Mouse (Mus musculus) brain, embryonic 14.5 days (tissue): Measurements from ENCODE around the gene Fkbp3. TPM values are rescaled to one million over a fixed set of nuclear protein-coding genes. Genes with fewer than 3 reads are reported as not detected.

Experiments used
- DNase-seq: peaks from one replicate; pipeline ENCODE4 v3.0.0-alpha.2; 2011; ENCODE audit warnings: low read depth
- CTCF ChIP-seq: fragments of 200-500 bp; IDR thresholded peaks from 2 replicates; pipeline ENCODE4 v1.5.1; 2012; ENCODE audit warnings: inconsistent platforms, mild to moderate bottlenecking, moderate library complexity, borderline replicate concordance; ENCODE audit not compliant: insufficient read depth, insufficient read length; ENCODE audit errors: extremely low read depth
- POLR2A ChIP-seq: fragments of 200-500 bp; IDR thresholded peaks from 2 replicates; pipeline ENCODE4 v1.6.1; 2012; ENCODE audit warnings: mild to moderate bottlenecking, inconsistent platforms, borderline replicate concordance; ENCODE audit not compliant: poor library complexity, insufficient read depth, insufficient read length, severe bottlenecking; ENCODE audit errors: extremely low read depth
- polyA plus RNA-seq: library from polyadenylated mRNA; depleted of rRNA; stranded (reverse); fragments of >200 nt; gene quantifications from 2 replicates; pipeline ENCODE4 v1.2.3, GENCODE M21; 2012; rRNA removed

The Fkbp3 gene
- polyA plus RNA-seq, 1 experiment: 257 TPM

- TF ChIP-seq POLR2A (no peak), CTCF (no peak)
- DNase-seq: no peak
These were observed 5.4 kb downstream of the Fkbp3 start for GRCm38 (mm10) chr12:65068409-65068808.

GRCm38 (mm10) chr12:65066234-65066633 lies 7.6 kb downstream of the Fkbp3 start:
- DNase-seq: peak; percentile 13
- TF ChIP-seq CTCF: no peak
- no peak for TF ChIP-seq POLR2A

- no peak for DNase-seq
- no peak for TF ChIP-seq POLR2A
- TF ChIP-seq CTCF: no peak
These were observed 8.6 kb downstream of the Fkbp3 start for GRCm38 (mm10) chr12:65065241-65065640.

GRCm38 (mm10) chr12:65061082-65061481 lies 12.7 kb downstream of the Fkbp3 start:
- DNase-seq: no peak
- TF ChIP-seq CTCF (no peak), POLR2A (no peak)

DNA sequence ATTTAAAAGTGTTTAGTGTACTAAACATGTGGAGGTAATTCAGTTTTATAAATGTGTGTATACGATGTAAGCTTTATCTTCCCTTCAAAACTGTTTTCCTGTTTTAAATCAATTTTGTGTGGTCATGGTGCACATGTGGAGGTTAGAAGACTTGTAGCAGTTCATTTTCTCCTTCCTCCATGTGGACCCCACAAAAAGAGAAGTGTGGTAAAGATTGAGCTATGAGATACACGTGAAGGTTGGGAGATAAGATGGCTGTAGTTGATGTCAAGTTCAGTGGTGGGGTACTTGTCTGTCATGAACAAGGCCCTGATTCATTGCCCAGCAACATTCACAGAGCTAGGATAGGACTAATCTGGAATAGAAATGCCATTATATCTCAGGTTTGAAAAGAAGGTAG lies 15.6 kb downstream of the Fkbp3 start:
- TF ChIP-seq POLR2A (no peak), CTCF (no peak)
- DNase-seq: no peak

GRCm38 (mm10) chr12:65048799-65049198 lies 25.0 kb downstream of the Fkbp3 start:
- TF ChIP-seq POLR2A (no peak), CTCF (no peak)
- DNase-seq: no peak

- peak; percentile 1 for DNase-seq
- TF ChIP-seq CTCF (no peak), POLR2A (no peak)
These were observed 36.3 kb downstream of the Fkbp3 start for GRCm38 (mm10) chr12:65037546-65037937.

DNA sequence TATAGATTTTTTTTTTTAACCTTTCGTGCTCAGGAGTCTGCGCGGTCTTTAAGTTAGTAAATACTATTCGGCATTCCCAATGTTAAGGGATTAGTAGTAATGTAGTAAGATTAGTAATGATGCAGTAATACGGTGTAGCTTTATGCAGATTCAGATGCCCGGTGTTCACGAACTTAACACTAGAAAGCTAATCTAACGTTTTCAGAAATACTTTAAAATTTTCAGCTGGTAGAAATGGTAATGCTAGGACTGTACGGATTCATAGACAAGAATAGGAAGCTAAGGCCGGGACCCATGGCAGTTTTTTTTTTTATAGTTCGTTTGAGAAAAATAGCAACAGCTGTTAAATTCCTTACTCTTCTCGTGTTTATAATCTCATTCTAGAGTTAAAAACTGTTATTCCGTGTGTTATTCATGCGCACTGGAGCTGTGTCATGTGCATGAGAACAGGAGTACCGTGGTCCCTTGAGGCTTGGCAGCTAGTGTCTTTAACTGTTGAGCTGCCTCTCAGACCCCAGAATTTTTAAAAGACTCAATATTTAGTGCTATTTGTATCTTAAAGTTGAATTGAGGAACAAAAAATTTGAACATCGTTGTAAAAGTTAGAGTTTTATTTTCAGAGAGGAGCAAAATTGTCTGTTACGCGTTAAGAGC lies 36.8 kb downstream of the Fkbp3 start:
- peak; percentile 36 for DNase-seq
- no peak for TF ChIP-seq POLR2A
- no peak for TF ChIP-seq CTCF

- DNase-seq: peak; percentile 96
- TF ChIP-seq POLR2A (peak; percentile 93), CTCF (no peak)
These were observed 37.5 kb downstream of the Fkbp3 start, which contains the start of gene Prpf39 for GRCm38 (mm10) chr12:65036190-65036870. TSS of gene Prpf39 (plus strand) at chr12:65036333.

- DNase-seq: no peak
- TF ChIP-seq CTCF (no peak), POLR2A (no peak)
These were observed 38.0 kb downstream of the Fkbp3 start for GRCm38 (mm10) chr12:65035839-65036189.

DNA sequence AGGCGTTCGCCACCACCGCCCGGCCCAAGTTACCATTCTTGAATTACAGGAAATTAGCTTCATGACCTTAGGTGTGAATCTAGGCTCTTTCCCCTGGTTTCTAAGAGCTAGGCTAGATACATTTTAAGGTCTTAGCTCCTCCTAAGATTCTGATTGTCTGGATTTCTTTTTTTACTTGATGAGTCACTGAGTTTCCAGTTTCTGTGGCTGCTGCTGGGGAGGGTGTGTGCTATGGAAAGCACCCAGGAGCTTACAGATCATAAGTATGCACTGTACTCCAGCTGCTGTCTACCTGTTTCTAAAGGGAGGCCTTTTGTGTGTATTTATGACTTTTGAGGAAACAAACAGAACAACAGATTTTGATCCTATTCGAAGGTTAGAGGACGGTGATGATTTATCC lies 51.0 kb downstream of the Fkbp3 start:
- TF ChIP-seq POLR2A: no peak
- no peak for TF ChIP-seq CTCF
- DNase-seq: no peak

Other genes starting within 250 kb of the Fkbp3 start
- 9.4 and 9.5 TPM in 2 replicates for gene Gm527, start 156.1 kb downstream of the Fkbp3 start, polyA plus RNA-seq
- 12.6 and 14.6 TPM in 2 replicates for gene Klhl28, start 108.5 kb downstream of the Fkbp3 start, polyA plus RNA-seq
- 12.2 and 14.6 TPM in 2 replicates for gene Togaram1, start 108.2 kb downstream of the Fkbp3 start, polyA plus RNA-seq
- gene Prpf39, start 37.7 kb downstream of the Fkbp3 start, polyA plus RNA-seq: 37.6 and 42.2 TPM in 2 replicates
- gene Fancm, start 1.6 kb upstream of the Fkbp3 start, polyA plus RNA-seq: 7.9 and 8.6 TPM in 2 replicates
- gene Mis18bp1, start 98.6 kb upstream of the Fkbp3 start, polyA plus RNA-seq: 8.7 and 14.3 TPM in 2 replicates
- gene Wdr20rt, start 151.5 kb upstream of the Fkbp3 start, polyA plus RNA-seq: not detected in 2 replicates